In the genomic region with DNA sequence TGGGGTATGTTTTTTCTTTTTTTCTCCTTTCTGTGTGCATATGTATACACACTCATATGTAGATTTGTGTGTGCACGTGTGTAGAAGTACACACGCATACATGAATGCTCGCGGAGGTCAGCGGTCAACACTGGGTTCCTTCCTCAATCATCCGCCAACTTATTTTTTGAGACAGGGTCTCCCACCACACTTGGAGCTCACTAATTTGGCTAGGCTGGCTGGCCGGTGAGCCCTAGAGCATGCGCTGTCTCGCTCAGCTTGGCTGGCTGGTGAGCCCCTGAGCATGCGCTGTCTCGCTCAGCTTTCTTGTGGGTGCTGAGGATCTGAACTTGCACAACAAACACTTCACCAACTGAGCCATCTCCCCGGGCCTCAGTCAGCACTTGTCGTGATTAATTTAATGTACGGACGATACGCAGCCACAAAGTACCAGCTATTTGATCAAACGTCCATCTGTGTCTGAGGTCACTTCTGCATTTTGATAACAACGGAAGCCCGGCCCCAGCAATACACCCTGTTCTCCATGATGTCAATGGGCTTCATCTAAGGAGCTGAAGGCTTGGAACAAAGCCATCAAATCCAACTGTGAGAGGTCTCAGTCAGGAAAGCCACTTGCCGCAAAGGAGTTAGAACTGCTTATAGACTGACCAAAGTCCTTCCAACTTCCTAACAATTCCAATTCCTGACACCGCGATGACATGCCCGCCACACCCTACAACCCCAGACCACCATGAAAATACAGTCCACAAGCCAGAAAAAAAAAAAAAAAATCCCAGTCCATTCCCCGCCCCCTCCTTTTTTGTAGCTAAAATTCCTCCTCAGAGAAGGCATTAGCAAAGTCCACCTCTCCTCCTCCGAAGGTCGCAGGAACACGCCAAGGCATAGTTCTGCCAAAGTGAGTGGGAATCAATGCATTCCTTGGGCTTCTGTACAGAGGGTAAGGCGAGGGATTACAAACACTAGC, we compare ENCODE assay signal across 8 mouse cellular contexts. TPM values are rescaled to one million over a fixed set of nuclear protein-coding genes. Genes with fewer than 3 reads are reported as not detected.
A peak's percentile ranks its signal among the peaks of the same experiment; 100 is the strongest.
DNase-seq lines count a peak whose midpoint lies in the region; ATAC-seq and TF ChIP-seq lines count a peak whose summit lies in the region.

No protein-coding gene starts in this region.

- intact Hi-C loops in gastrocnemius, postnatal 36 days (cut with DNase I), result no loop called here

- WGBS in forebrain, embryonic 13.5 days, result 54% methylated on average over 28 of the region's 28 CpGs
- WGBS in intestine, postnatal 0 days, result 45% methylated on average over 28 of the region's 28 CpGs
- WGBS in stomach, postnatal 0 days, result 43% methylated on average over 28 of the region's 28 CpGs

- no peaks in the 10 kb centered on the region for H3K9me3 ChIP-seq in forebrain, embryonic 13.5 days (replicated peaks)
- no peaks in the 10 kb centered on the region for H3K9me3 ChIP-seq in intestine, postnatal 0 days (ENCODE audit: control insufficient read depth)
- no peaks in the 10 kb centered on the region for H3K9me3 ChIP-seq in stomach, postnatal 0 days (ENCODE audit: control insufficient read depth, low read length)

- no peak for TF ChIP-seq EP300 in stomach, postnatal 0 days (optimal IDR thresholded peaks at IDR 0.05)

- no peak for TF ChIP-seq CTCF in intestine, postnatal 0 days (IDR thresholded peaks at IDR 0.05; ENCODE audit: low read depth)
- no peak for TF ChIP-seq CTCF in stomach, postnatal 0 days (IDR thresholded peaks at IDR 0.05; ENCODE audit: low read depth)

- H3K4me1 ChIP-seq in forebrain, embryonic 13.5 days, result no peaks in the 10 kb centered on the region
- H3K4me1 ChIP-seq in intestine, postnatal 0 days (replicated peaks; ENCODE audit: control insufficient read depth, insufficient read depth, low read length), result no peaks in the 10 kb centered on the region
- H3K4me1 ChIP-seq in stomach, postnatal 0 days (replicated peaks; ENCODE audit: control insufficient read depth, insufficient read depth), result no peaks in the 10 kb centered on the region

- no peaks in the 10 kb centered on the region for H3K36me3 ChIP-seq in forebrain, embryonic 13.5 days (ENCODE audit: poor library complexity, severe bottlenecking)
- no peaks in the 10 kb centered on the region for H3K36me3 ChIP-seq in intestine, postnatal 0 days (ENCODE audit: control insufficient read depth, insufficient read depth)
- no peaks in the 10 kb centered on the region for H3K36me3 ChIP-seq in stomach, postnatal 0 days (ENCODE audit: control insufficient read depth, insufficient read depth, low read length)

- H3K4me3 ChIP-seq in forebrain, embryonic 13.5 days, result no peak overlapping the region
- H3K4me3 ChIP-seq in intestine, postnatal 0 days (ENCODE audit: low read depth, low read length), result no peak overlapping the region
- no peak overlapping the region for H3K4me3 ChIP-seq in stomach, postnatal 0 days (ENCODE audit: low read depth, low read length)

- H3K4me2 ChIP-seq in forebrain, embryonic 13.5 days, result peak overlapping the region; percentile 16; the same call in 1 of the 2 replicates
- peak overlapping the region; percentile 38; the same call in 1 of the 2 replicates for H3K4me2 ChIP-seq in intestine, postnatal 0 days (replicated peaks; ENCODE audit: low read depth)
- peak overlapping the region; percentile 5; the same call in 1 of the 2 replicates for H3K4me2 ChIP-seq in stomach, postnatal 0 days (replicated peaks; ENCODE audit: low read depth)

- H3K27ac ChIP-seq in forebrain, embryonic 13.5 days, result no peak overlapping the region
- H3K27ac ChIP-seq in intestine, postnatal 0 days (ENCODE audit: low read depth, low read length), result no peak overlapping the region
- H3K27ac ChIP-seq in stomach, postnatal 0 days (replicated peaks), result no peak overlapping the region; the same call in 1 of the 2 replicates

- peaks cover 10% of the 10 kb centered on the region for H3K27me3 ChIP-seq in forebrain, embryonic 13.5 days
- no peaks in the 10 kb centered on the region for H3K27me3 ChIP-seq in intestine, postnatal 0 days (replicated peaks; ENCODE audit: control insufficient read depth, insufficient read depth, low read length)
- H3K27me3 ChIP-seq in stomach, postnatal 0 days (ENCODE audit: control insufficient read depth, insufficient read depth, low read length), result no peaks in the 10 kb centered on the region

- H3K9ac ChIP-seq in forebrain, embryonic 13.5 days, result no peak overlapping the region
- H3K9ac ChIP-seq in intestine, postnatal 0 days (ENCODE audit: low read depth, low read length), result no peak overlapping the region
- H3K9ac ChIP-seq in stomach, postnatal 0 days (ENCODE audit: low read length), result no peak overlapping the region

- peak; percentile 28 to 31 for DNase-seq in lung, adult 18-20 months
- no peak for DNase-seq in lung, postnatal 25 days (ENCODE audit: low spot score)
- DNase-seq in lung, postnatal 14 days, result peak; percentile 30
- DNase-seq in stomach, postnatal 0 days (ENCODE audit: low spot score), result peak; percentile 37
- no peak for DNase-seq in gastrocnemius, postnatal 36 days

- no peak for ATAC-seq in forebrain, embryonic 13.5 days
- peak; percentile 15; the same call in 1 of the 2 replicates for ATAC-seq in intestine, postnatal 0 days
- no peak for ATAC-seq in stomach, postnatal 0 days (ENCODE audit: low FRiP score, low TSS enrichment)
- no peak for ATAC-seq in cerebellum, adult (ENCODE audit: insufficient number of reproducible peaks, low FRiP score, low TSS enrichment)

RNA-seq across cellular contexts. Expression of gene Ppp2r5c, which starts 29.6 kb away (rescaled TPM):
- 138 and 147 TPM in 2 replicates for polyA plus RNA-seq in forebrain, embryonic 13.5 days (2015; fragmentation: Nextera tagmentation; extraction: Ambion mirVana)
- polyA plus RNA-seq in intestine, postnatal 0 days (2015; fragmentation: Nextera tagmentation; extraction: Ambion mirVana), result 138 and 143 TPM in 2 replicates
- polyA plus RNA-seq in stomach, postnatal 0 days (2015; fragmentation: Nextera tagmentation; extraction: Ambion mirVana), result 113 TPM in 2 replicates
- total RNA-seq in gastrocnemius, postnatal 36 days (2021), result 10 to 100 TPM; 61.1 to 68.9 TPM

Comparison
In these comparisons a context has a peak if more than half of its experiments do, and no peak if none do; other contexts are left out.
1. DNase-seq: peak in lung, adult 18-20 months (2 of 2), lung, postnatal 14 days (single experiment) and stomach, postnatal 0 days (single experiment); none in lung, postnatal 25 days (single experiment) and gastrocnemius, postnatal 36 days (0 of 2).
2. Peak in every context shown above with its lines, with median percentiles within 50 percentile points of each other: H3K4me2 ChIP-seq.